Mouse (Mus musculus): Measurements from ENCODE around the gene Slit3. TPM values are rescaled to one million over a fixed set of nuclear protein-coding genes. Genes with fewer than 3 reads are reported as not detected.

The Slit3 gene
- polyA plus RNA-seq, 1 experiment: 6.4 TPM

GRCm38 (mm10) chr11:35472842-35473616, 352.0 kb downstream of the Slit3 start:
- Histone ChIP-seq H3K36me3 (ENCODE audit: control insufficient read depth, insufficient read depth, low read length) (no peaks in the 10 kb centered on the region), H3K27me3 (ENCODE audit: control insufficient read depth, insufficient read depth, low read length) (no peaks in the 10 kb centered on the region), H3K27ac (ENCODE audit: control insufficient read depth, insufficient read depth, low read length) (no peak overlapping the region), H3K4me1 (replicated peaks; ENCODE audit: control insufficient read depth, insufficient read depth, low read length) (no peaks in the 10 kb centered on the region), H3K4me3 (ENCODE audit: control insufficient read depth, insufficient read depth, low read length) (no peak overlapping the region)
- TF ChIP-seq CTCF (IDR thresholded peaks at IDR 0.05; ENCODE audit: borderline replicate concordance, control insufficient read depth, extremely low read depth, insufficient read depth, low read length, poor library complexity) (no peak), POLR2A (IDR thresholded peaks at IDR 0.05; ENCODE audit: control insufficient read depth, extremely low read depth, insufficient read depth, low read length, poor library complexity) (no peak)
- DNase-seq: no peak
- 81% methylated on average over 11 of the region's 11 CpGs for WGBS

GRCm38 (mm10) chr11:35473617-35473996, 352.6 kb downstream of the Slit3 start:
- WGBS: 86% methylated on average over 5 of the region's 5 CpGs
- Histone ChIP-seq H3K4me1 (replicated peaks; ENCODE audit: control insufficient read depth, insufficient read depth, low read length) (no peaks in the 10 kb centered on the region), H3K27me3 (ENCODE audit: control insufficient read depth, insufficient read depth, low read length) (no peaks in the 10 kb centered on the region), H3K27ac (ENCODE audit: control insufficient read depth, insufficient read depth, low read length) (no peak overlapping the region), H3K4me3 (ENCODE audit: control insufficient read depth, insufficient read depth, low read length) (no peak overlapping the region), H3K36me3 (ENCODE audit: control insufficient read depth, insufficient read depth, low read length) (no peaks in the 10 kb centered on the region)
- no peak for TF ChIP-seq POLR2A (IDR thresholded peaks at IDR 0.05; ENCODE audit: control insufficient read depth, extremely low read depth, insufficient read depth, low read length, poor library complexity)
- no peak for DNase-seq

- TF ChIP-seq CTCF (IDR thresholded peaks at IDR 0.05; ENCODE audit: borderline replicate concordance, control insufficient read depth, extremely low read depth, insufficient read depth, low read length, poor library complexity): no peak
- no peak for TF ChIP-seq POLR2A (IDR thresholded peaks at IDR 0.05; ENCODE audit: control insufficient read depth, extremely low read depth, insufficient read depth, low read length, poor library complexity)
- Histone ChIP-seq H3K36me3 (ENCODE audit: control insufficient read depth, insufficient read depth, low read length) (no peaks in the 10 kb centered on the region), H3K27ac (ENCODE audit: control insufficient read depth, insufficient read depth, low read length) (no peak overlapping the region), H3K4me3 (ENCODE audit: control insufficient read depth, insufficient read depth, low read length) (no peak overlapping the region), H3K4me1 (replicated peaks; ENCODE audit: control insufficient read depth, insufficient read depth, low read length) (no peaks in the 10 kb centered on the region), H3K27me3 (ENCODE audit: control insufficient read depth, insufficient read depth, low read length) (no peaks in the 10 kb centered on the region)
- DNase-seq: no peak
- 90% methylated on average over 8 of the region's 8 CpGs for WGBS
Measured at GRCm38 (mm10) chr11:35480146-35480545, 359.1 kb downstream of the Slit3 start.

GRCm38 (mm10) chr11:35481611-35482363, 360.8 kb downstream of the Slit3 start:
- WGBS: 60% methylated on average over 9 of the region's 9 CpGs
- Histone ChIP-seq H3K4me1 (replicated peaks; ENCODE audit: control insufficient read depth, insufficient read depth, low read length) (no peaks in the 10 kb centered on the region), H3K4me3 (ENCODE audit: control insufficient read depth, insufficient read depth, low read length) (no peak overlapping the region), H3K36me3 (ENCODE audit: control insufficient read depth, insufficient read depth, low read length) (no peaks in the 10 kb centered on the region), H3K27ac (ENCODE audit: control insufficient read depth, insufficient read depth, low read length) (no peak overlapping the region), H3K27me3 (ENCODE audit: control insufficient read depth, insufficient read depth, low read length) (no peaks in the 10 kb centered on the region)
- TF ChIP-seq POLR2A (IDR thresholded peaks at IDR 0.05; ENCODE audit: control insufficient read depth, extremely low read depth, insufficient read depth, low read length, poor library complexity): no peak
- no peak for TF ChIP-seq CTCF (IDR thresholded peaks at IDR 0.05; ENCODE audit: borderline replicate concordance, control insufficient read depth, extremely low read depth, insufficient read depth, low read length, poor library complexity)
- DNase-seq: no peak

- TF ChIP-seq POLR2A (IDR thresholded peaks at IDR 0.05; ENCODE audit: control insufficient read depth, extremely low read depth, insufficient read depth, low read length, poor library complexity): no peak
- TF ChIP-seq CTCF (IDR thresholded peaks at IDR 0.05; ENCODE audit: borderline replicate concordance, control insufficient read depth, extremely low read depth, insufficient read depth, low read length, poor library complexity): no peak
- no peaks in the 10 kb centered on the region for H3K36me3 ChIP-seq (ENCODE audit: control insufficient read depth, insufficient read depth, low read length)
- WGBS: 92% methylated on average over 5 of the region's 5 CpGs
- no peak for DNase-seq
- H3K27ac ChIP-seq (ENCODE audit: control insufficient read depth, insufficient read depth, low read length): no peak overlapping the region
- no peaks in the 10 kb centered on the region for H3K4me1 ChIP-seq (replicated peaks; ENCODE audit: control insufficient read depth, insufficient read depth, low read length)
- H3K4me3 ChIP-seq (ENCODE audit: control insufficient read depth, insufficient read depth, low read length): no peak overlapping the region
- H3K27me3 ChIP-seq (ENCODE audit: control insufficient read depth, insufficient read depth, low read length): no peaks in the 10 kb centered on the region
Measured at GRCm38 (mm10) chr11:35487966-35488365, 366.9 kb downstream of the Slit3 start.

- no peak for TF ChIP-seq POLR2A (IDR thresholded peaks at IDR 0.05; ENCODE audit: control insufficient read depth, extremely low read depth, insufficient read depth, low read length, poor library complexity)
- Histone ChIP-seq H3K36me3 (ENCODE audit: control insufficient read depth, insufficient read depth, low read length) (no peaks in the 10 kb centered on the region), H3K4me1 (replicated peaks; ENCODE audit: control insufficient read depth, insufficient read depth, low read length) (no peaks in the 10 kb centered on the region), H3K27ac (ENCODE audit: control insufficient read depth, insufficient read depth, low read length) (no peak overlapping the region), H3K27me3 (ENCODE audit: control insufficient read depth, insufficient read depth, low read length) (no peaks in the 10 kb centered on the region), H3K4me3 (ENCODE audit: control insufficient read depth, insufficient read depth, low read length) (no peak overlapping the region)
- 80% methylated on average over 5 of the region's 5 CpGs for WGBS
- DNase-seq: no peak
Measured at GRCm38 (mm10) chr11:35491701-35492100, 370.7 kb downstream of the Slit3 start.

Measured in thymus, adult 2 months (tissue).